ENCODE assay signal across 28 mouse cellular contexts in the genomic region with DNA sequence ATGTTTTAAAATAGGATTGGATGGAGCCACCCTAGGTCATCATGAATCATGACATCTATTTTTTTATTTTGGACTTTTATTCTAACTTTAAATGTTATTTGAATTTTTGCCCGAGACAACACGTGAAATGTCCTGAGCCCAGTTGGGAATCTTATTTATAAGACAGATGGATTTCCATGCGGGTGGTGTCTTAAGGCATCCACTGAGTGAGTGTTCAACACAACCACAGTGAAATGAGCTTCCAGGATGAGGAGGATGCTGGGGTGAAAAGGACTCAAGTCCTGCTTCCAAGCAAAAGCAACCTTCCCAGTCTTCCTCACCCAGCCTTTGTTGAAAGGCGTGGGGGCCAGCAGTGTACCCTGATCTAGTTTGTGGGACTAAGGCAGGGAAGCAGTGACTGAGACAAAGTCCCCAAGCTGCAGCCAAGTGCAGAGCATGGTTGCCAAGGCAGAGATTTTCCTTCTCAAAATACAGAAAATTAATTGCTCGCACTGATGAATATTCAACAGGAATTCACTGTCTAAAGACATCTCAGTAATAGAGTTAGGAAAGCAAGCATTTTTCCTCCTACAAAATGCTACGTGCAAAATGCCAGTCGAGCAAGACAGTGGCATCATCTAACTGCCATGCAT. TPM values are rescaled to one million over a fixed set of nuclear protein-coding genes. Genes with fewer than 3 reads are reported as not detected.
DNase-seq lines count a peak whose midpoint lies in the region; ATAC-seq and TF ChIP-seq lines count a peak whose summit lies in the region.
"Had no signal": no experiment of that assay in that cellular context is flagged by ENCODE, and none has a peak within 500 bp of the region (broad histone marks: within the 10 kb centered on the region; RNA-seq: fewer than 3 reads in every experiment).

No protein-coding gene starts in this region.

- H3K9ac ChIP-seq in forebrain, postnatal 0 days = no peak overlapping the region
- H3K9ac ChIP-seq in forebrain, embryonic 11.5 days (ENCODE audit: low read length) = no peak overlapping the region
- H3K9ac ChIP-seq in kidney, embryonic 16.5 days (replicated peaks; ENCODE audit: low read length) = no peak overlapping the region
- H3K9ac ChIP-seq: embryonic facial prominence, embryonic 15.5 days; hindbrain, embryonic 15.5 days; limb, embryonic 15.5 days; liver, embryonic 13.5 days; midbrain, embryonic 13.5 days had no signal

- peaks cover 42% of the 10 kb centered on the region for H3K79me2 ChIP-seq in myocyte (ENCODE audit: control insufficient read depth, insufficient read depth)

- no peak overlapping the region for H3ac ChIP-seq in myocyte (ENCODE audit: control insufficient read depth, insufficient read length)

- no peaks in the 10 kb centered on the region for H3K36me3 ChIP-seq in forebrain, postnatal 0 days (ENCODE audit: insufficient read depth)
- H3K36me3 ChIP-seq in forebrain, embryonic 11.5 days (ENCODE audit: control insufficient read depth, insufficient read depth, low read length) = no peaks in the 10 kb centered on the region
- no peaks in the 10 kb centered on the region for H3K36me3 ChIP-seq in myocyte (ENCODE audit: control insufficient read depth, insufficient read depth)
- no peaks in the 10 kb centered on the region for H3K36me3 ChIP-seq in kidney, embryonic 16.5 days (ENCODE audit: insufficient read depth, low read length)
- H3K36me3 ChIP-seq: embryonic facial prominence, embryonic 10.5 days; embryonic facial prominence, embryonic 15.5 days; hindbrain, embryonic 10.5 days; hindbrain, embryonic 15.5 days; limb, embryonic 10.5 days; limb, embryonic 15.5 days; liver, embryonic 13.5 days; midbrain, embryonic 13.5 days had no signal

- H3K27ac ChIP-seq in forebrain, postnatal 0 days (ENCODE audit: low read depth, low read length) = peak overlapping the region; percentile 42
- no peak overlapping the region for H3K27ac ChIP-seq in forebrain, embryonic 11.5 days (ENCODE audit: low read depth, low read length)
- no peak overlapping the region for H3K27ac ChIP-seq in kidney, embryonic 16.5 days (ENCODE audit: low read length)
- H3K27ac ChIP-seq: embryonic facial prominence, embryonic 10.5 days; embryonic facial prominence, embryonic 15.5 days; hindbrain, embryonic 10.5 days; hindbrain, embryonic 15.5 days; limb, embryonic 10.5 days; limb, embryonic 15.5 days; liver, embryonic 13.5 days; midbrain, embryonic 13.5 days had no signal

- peak; percentile 84 for ATAC-seq in forebrain, postnatal 0 days
- ATAC-seq in forebrain, embryonic 11.5 days (replicated peaks; ENCODE audit: low FRiP score) = no peak
- ATAC-seq in kidney, embryonic 16.5 days (ENCODE audit: low FRiP score, low TSS enrichment) = no peak
- ATAC-seq: CD4-positive, CD25-positive, alpha-beta regulatory T cell, adult 4 months; inflammation-experienced regulatory T-cells, adult 6 months; lung, postnatal 0 days; midbrain, embryonic 13.5 days had no signal

- peaks cover 5% of the 10 kb centered on the region for H3K4me1 ChIP-seq in forebrain, postnatal 0 days (ENCODE audit: insufficient read depth)
- H3K4me1 ChIP-seq in forebrain, embryonic 11.5 days (replicated peaks; ENCODE audit: control insufficient read depth, insufficient read depth, low read length) = no peaks in the 10 kb centered on the region
- H3K4me1 ChIP-seq in kidney, embryonic 16.5 days (ENCODE audit: insufficient read depth, low read length) = no peaks in the 10 kb centered on the region
- H3K4me1 ChIP-seq: embryonic facial prominence, embryonic 10.5 days; embryonic facial prominence, embryonic 15.5 days; hindbrain, embryonic 10.5 days; hindbrain, embryonic 15.5 days; limb, embryonic 10.5 days; limb, embryonic 15.5 days; liver, embryonic 13.5 days; midbrain, embryonic 13.5 days had no signal

- no peaks in the 10 kb centered on the region for H3K9me3 ChIP-seq in forebrain, postnatal 0 days (ENCODE audit: low read length)
- no peaks in the 10 kb centered on the region for H3K9me3 ChIP-seq in forebrain, embryonic 11.5 days (ENCODE audit: control insufficient read depth, low read length)
- H3K9me3 ChIP-seq in kidney, embryonic 16.5 days (ENCODE audit: low read length) = no peaks in the 10 kb centered on the region
- H3K9me3 ChIP-seq: embryonic facial prominence, embryonic 10.5 days; embryonic facial prominence, embryonic 15.5 days; hindbrain, embryonic 10.5 days; hindbrain, embryonic 15.5 days; limb, embryonic 10.5 days; limb, embryonic 15.5 days; liver, embryonic 13.5 days; midbrain, embryonic 13.5 days had no signal

- WGBS in forebrain, postnatal 0 days = 49% methylated on average over 7 of the region's 7 CpGs
- WGBS in forebrain, embryonic 11.5 days = 89% methylated on average over 7 of the region's 7 CpGs
- whole genome bisulfite sequencing in kidney, embryonic 16.5 days = 93% methylated on average over 7 of the region's 7 CpGs

- peak; percentile 51 for DNase-seq in cerebellum, adult 9-10 months
- no peak for DNase-seq in cerebellum, postnatal 4 days (ENCODE audit: low spot score in 2 of 2)
- DNase-seq in forebrain, postnatal 0 days = peak; percentile 55
- no peak for DNase-seq in forebrain, embryonic 11.5 days (ENCODE audit: low spot score)
- peak; percentile 56 for DNase-seq in brain, adult 2 months (ENCODE audit: low read depth, low spot score)
- DNase-seq: adrenal gland, postnatal 36 days; cerebellum, adult 8-10 months; heart, postnatal 14 days; kidney, adult 11 months; kidney, postnatal 25 days; liver, embryonic 13.5 days; lung, adult 18-20 months; lung, postnatal 4 days; retina, postnatal 1 day; right cerebral cortex, postnatal 14 days; thymus, postnatal 4 days had no signal

- no peaks in the 10 kb centered on the region for H3K27me3 ChIP-seq in forebrain, postnatal 0 days (ENCODE audit: insufficient read depth, low read length)
- H3K27me3 ChIP-seq in forebrain, embryonic 11.5 days (ENCODE audit: control insufficient read depth, insufficient read depth, low read length) = no peaks in the 10 kb centered on the region
- no peaks in the 10 kb centered on the region for H3K27me3 ChIP-seq in myocyte (ENCODE audit: control insufficient read depth, insufficient read depth, insufficient read length)
- H3K27me3 ChIP-seq in kidney, embryonic 16.5 days (ENCODE audit: insufficient read depth, low read length) = no peaks in the 10 kb centered on the region
- H3K27me3 ChIP-seq: embryonic facial prominence, embryonic 15.5 days; hindbrain, embryonic 15.5 days had no signal

- no peak for TF ChIP-seq CTCF in forebrain, postnatal 0 days (IDR thresholded peaks at IDR 0.05; ENCODE audit: low read depth)

- TF ChIP-seq POLR2A in myocyte (IDR thresholded peaks at IDR 0.05; ENCODE audit: insufficient read length, low read depth) = no peak

- no peak overlapping the region for H3K4me2 ChIP-seq in forebrain, postnatal 0 days (ENCODE audit: low read depth)
- no peak overlapping the region for H3K4me2 ChIP-seq in forebrain, embryonic 11.5 days (ENCODE audit: low read depth, low read length, severe bottlenecking)
- H3K4me2 ChIP-seq in myocyte (ENCODE audit: low read depth) = peak overlapping the region; percentile 32
- H3K4me2 ChIP-seq in kidney, embryonic 16.5 days (replicated peaks; ENCODE audit: low read depth, low read length) = no peak overlapping the region
- H3K4me2 ChIP-seq: embryonic facial prominence, embryonic 15.5 days; hindbrain, embryonic 15.5 days; limb, embryonic 15.5 days; liver, embryonic 13.5 days; midbrain, embryonic 13.5 days had no signal

- H3K4me3 ChIP-seq in forebrain, postnatal 0 days (ENCODE audit: low read depth, low read length) = no peak overlapping the region
- no peak overlapping the region for H3K4me3 ChIP-seq in forebrain, embryonic 11.5 days (ENCODE audit: low read depth, low read length)
- no peak overlapping the region for H3K4me3 ChIP-seq in myocyte
- H3K4me3 ChIP-seq in kidney, embryonic 16.5 days (ENCODE audit: low read length) = no peak overlapping the region
- H3K4me3 ChIP-seq: embryonic facial prominence, embryonic 10.5 days; embryonic facial prominence, embryonic 15.5 days; hindbrain, embryonic 10.5 days; hindbrain, embryonic 15.5 days; limb, embryonic 10.5 days; limb, embryonic 15.5 days; liver, embryonic 13.5 days; midbrain, embryonic 13.5 days had no signal

TF ChIP-seq in myocyte, 11 proteins besides CTCF, POLR2A, EP300 and RAD21:
- no peak for TF ChIP-seq E2F4 (IDR thresholded peaks at IDR 0.05; ENCODE audit: insufficient read depth)
- no peak for TF ChIP-seq REST (IDR thresholded peaks at IDR 0.05; ENCODE audit: insufficient read depth, insufficient read length)
- no peak for TF ChIP-seq MAX (IDR thresholded peaks at IDR 0.05; ENCODE audit: low read depth)
- TF ChIP-seq MYOD1 (IDR thresholded peaks at IDR 0.05; ENCODE audit: control insufficient read depth in 1 of 3, insufficient read length in 2 of 3, low read depth in 2 of 3) = no peak
- TF ChIP-seq MYOG (IDR thresholded peaks at IDR 0.05; ENCODE audit: control insufficient read depth in 1 of 3, insufficient read depth in 1 of 3, insufficient read length in 2 of 3, low read depth in 2 of 3) = no peak
- no peak for TF ChIP-seq POLR2AphosphoS2 (IDR thresholded peaks at IDR 0.05; ENCODE audit: insufficient read length, low read depth)
- TF ChIP-seq CEBPB (IDR thresholded peaks at IDR 0.05; ENCODE audit: insufficient read depth, poor library complexity, severe bottlenecking) = no peak
- TF ChIP-seq TCF3 (IDR thresholded peaks at IDR 0.05; ENCODE audit: insufficient read length, low read depth) = no peak
- no peak for TF ChIP-seq TCF12 (IDR thresholded peaks at IDR 0.05; ENCODE audit: insufficient read depth, poor library complexity, severe bottlenecking)
- TF ChIP-seq SRF (IDR thresholded peaks at IDR 0.05; ENCODE audit: control insufficient read depth, insufficient read length, low read depth) = no peak
- no peak for TF ChIP-seq USF1 (IDR thresholded peaks at IDR 0.05; ENCODE audit: low read depth)

RNA-seq across cellular contexts. Expression of a gene that starts 27.6 kb away (rescaled TPM):
- 92.8 and 118 TPM in 2 replicates for total RNA-seq in forebrain, postnatal 0 days (2014; rRNA removed)
- polyA plus RNA-seq in forebrain, postnatal 0 days (2015; fragmentation: Nextera tagmentation; extraction: Ambion mirVana) = 40.6 and 53.1 TPM in 2 replicates
- 25.7 and 27.2 TPM in 2 replicates for polyA plus RNA-seq in forebrain, embryonic 11.5 days (2014; fragmentation: Nextera tagmentation; extraction: Ambion mirVana)
- polyA plus RNA-seq in myocyte (2012; fragmentation: generic; extraction: Trizol) = 134 TPM
- 27.5 and 28.1 TPM in 2 replicates for polyA plus RNA-seq in kidney, embryonic 16.5 days (2015; fragmentation: Nextera tagmentation; extraction: Ambion mirVana)

RNA-seq across cellular contexts. Expression of a gene that starts 40.1 kb away (rescaled TPM):
- 71.3 and 73.9 TPM in 2 replicates for total RNA-seq in forebrain, postnatal 0 days (2014; rRNA removed)
- polyA plus RNA-seq in forebrain, postnatal 0 days (2015; fragmentation: Nextera tagmentation; extraction: Ambion mirVana) = 83.4 and 91.4 TPM in 2 replicates
- polyA plus RNA-seq in forebrain, embryonic 11.5 days (2014; fragmentation: Nextera tagmentation; extraction: Ambion mirVana) = 121 and 122 TPM in 2 replicates
- polyA plus RNA-seq in myocyte (2012; fragmentation: generic; extraction: Trizol) = 55.6 TPM
- 138 and 147 TPM in 2 replicates for polyA plus RNA-seq in kidney, embryonic 16.5 days (2015; fragmentation: Nextera tagmentation; extraction: Ambion mirVana)

Comparison
In these comparisons a context has a peak if more than half of its experiments do, and no peak if none do; other contexts are left out.
1. DNase-seq: peak in cerebellum, adult 9-10 months (single experiment), forebrain, postnatal 0 days (single experiment) and brain, adult 2 months (single experiment); none in cerebellum, postnatal 4 days (0 of 2) and forebrain, embryonic 11.5 days (single experiment).